Mouse (Mus musculus) cerebellum, adult 2 months (tissue): ENCODE measurements around the gene Jpt1.

Experiments used
- CTCF ChIP-seq: fragments of 200-500 bp; IDR thresholded peaks from 2 replicates; pipeline ENCODE4 v1.5.1; 2011; ENCODE audit warnings: low read depth, mild to moderate bottlenecking, control low read depth, low read length, moderate library complexity, borderline replicate concordance; ENCODE audit not compliant: insufficient read depth
- POLR2A ChIP-seq: fragments of 200-500 bp; IDR thresholded peaks from 2 replicates; pipeline ENCODE4 v1.6.1; 2011; ENCODE audit warnings: low read length, control low read depth, borderline replicate concordance; ENCODE audit not compliant: insufficient read depth

DNA sequence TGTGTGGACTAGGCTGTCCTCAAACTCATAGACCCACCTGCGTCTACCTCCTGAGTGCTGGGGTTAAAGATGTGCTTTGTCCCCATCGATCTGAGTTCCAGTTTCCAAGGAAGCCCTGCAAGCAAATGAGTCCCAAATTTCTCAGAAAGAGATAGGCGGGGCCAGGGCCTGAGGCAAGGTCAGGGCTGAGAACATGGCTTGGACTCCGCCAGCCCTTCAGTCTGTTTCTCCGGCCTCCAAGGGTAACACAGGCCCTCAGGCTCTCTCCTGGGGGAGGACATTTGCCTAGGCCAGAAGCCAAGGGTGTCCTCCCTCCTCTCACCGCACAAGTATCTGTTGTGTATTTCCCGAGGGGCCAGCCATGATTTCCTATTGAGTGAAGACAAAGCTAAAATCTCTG, 42.0 kb downstream of the Jpt1 start:
- TF ChIP-seq POLR2A, result no peak
- TF ChIP-seq CTCF, result no peak
